ENCODE assay signal across 26 mouse cellular contexts in the genomic region with DNA sequence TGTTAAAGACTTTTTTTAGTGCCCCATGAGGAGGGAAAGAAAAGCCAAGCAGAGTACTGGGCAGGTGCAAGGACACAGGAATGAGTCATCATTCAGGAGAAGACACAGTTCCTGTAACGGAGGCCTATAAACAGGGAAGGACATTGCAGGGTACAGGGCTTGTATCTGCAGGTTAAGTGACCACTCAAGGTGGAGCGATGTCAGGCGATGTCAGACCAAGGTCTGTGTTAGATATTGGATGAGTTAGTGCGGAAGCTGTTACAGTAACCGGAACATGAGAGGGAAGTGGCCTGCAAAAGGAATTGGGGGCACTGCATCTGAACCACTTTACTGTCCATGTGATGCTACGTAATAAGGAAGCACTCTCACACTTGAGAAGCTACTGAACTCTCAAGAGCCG.
"Had no signal": no experiment of that assay in that cellular context is flagged by ENCODE, and none has a peak within 500 bp of the region (broad histone marks: within the 10 kb centered on the region; RNA-seq: fewer than 3 reads in every experiment).

No protein-coding gene starts in this region.

- H3K27me3 ChIP-seq: heart, embryonic 12.5 days; hindbrain, embryonic 12.5 days; intestine, embryonic 15.5 days; limb, embryonic 12.5 days; liver, embryonic 13.5 days; liver, embryonic 15.5 days had no signal

- H3K4me1 ChIP-seq: hindbrain, embryonic 10.5 days; hindbrain, embryonic 12.5 days; intestine, embryonic 15.5 days; liver, embryonic 13.5 days; liver, embryonic 15.5 days had no signal

- ATAC-seq: hindbrain, embryonic 16.5 days; inflammation-experienced regulatory T-cells, adult 6 months; intestine, embryonic 15.5 days; intestine, postnatal 0 days; liver, postnatal 0 days had no signal

- H3K27ac ChIP-seq: heart, adult 2 months; hindbrain, embryonic 10.5 days; hindbrain, embryonic 12.5 days; hindbrain, embryonic 14.5 days; intestine, embryonic 15.5 days; layer of hippocampus, adult 2 months; left cerebral cortex, adult 2 months; limb, embryonic 10.5 days; limb, embryonic 12.5 days; liver, embryonic 13.5 days; liver, embryonic 15.5 days had no signal

- H3K4me3 ChIP-seq: heart, adult 2 months; heart, embryonic 12.5 days; hindbrain, embryonic 10.5 days; hindbrain, embryonic 12.5 days; intestine, embryonic 15.5 days; layer of hippocampus, adult 2 months; left cerebral cortex, adult 2 months; limb, embryonic 10.5 days; limb, embryonic 12.5 days; liver, embryonic 13.5 days; liver, embryonic 15.5 days had no signal

- H3K9ac ChIP-seq: heart, embryonic 12.5 days; hindbrain, embryonic 12.5 days; hindbrain, embryonic 14.5 days; intestine, embryonic 15.5 days; limb, embryonic 12.5 days; liver, embryonic 13.5 days; liver, embryonic 15.5 days; liver, postnatal 0 days had no signal

- DNase-seq: gastrocnemius, postnatal 14 days; heart, adult 2 months; heart, postnatal 14 days; heart, postnatal 36 days; kidney, adult 18-20 months; kidney, adult 8-10 months; kidney, postnatal 10 days; kidney, postnatal 25 days; kidney, postnatal 4 days; liver; liver, embryonic 13.5 days; liver, postnatal 0 days had no signal

- H3K9me3 ChIP-seq: heart, embryonic 12.5 days; hindbrain, embryonic 10.5 days; hindbrain, embryonic 12.5 days; intestine, embryonic 15.5 days; limb, embryonic 10.5 days; limb, embryonic 12.5 days; liver, embryonic 13.5 days; liver, embryonic 15.5 days had no signal

- H3K4me2 ChIP-seq: heart, embryonic 12.5 days; hindbrain, embryonic 12.5 days; hindbrain, embryonic 14.5 days; intestine, embryonic 15.5 days; limb, embryonic 12.5 days; liver, embryonic 11.5 days; liver, embryonic 13.5 days; liver, embryonic 15.5 days had no signal
